Mouse (Mus musculus) CD4-positive, CD25-positive, alpha-beta regulatory T cell, adult 2 months (primary cell): ENCODE data around the gene Prpf4b.
"Not testable (repeated sequence)": the region's sequence is repeated elsewhere in the genome, so short reads cannot be mapped to it uniquely, and the experiment has no call there.

Experiments used
- DNase-seq: peaks from one replicate; pipeline ENCODE4 v3.0.0-alpha.2; 2012; ENCODE audit warnings: low read depth, low spot score

Prpf4b gene

DNA sequence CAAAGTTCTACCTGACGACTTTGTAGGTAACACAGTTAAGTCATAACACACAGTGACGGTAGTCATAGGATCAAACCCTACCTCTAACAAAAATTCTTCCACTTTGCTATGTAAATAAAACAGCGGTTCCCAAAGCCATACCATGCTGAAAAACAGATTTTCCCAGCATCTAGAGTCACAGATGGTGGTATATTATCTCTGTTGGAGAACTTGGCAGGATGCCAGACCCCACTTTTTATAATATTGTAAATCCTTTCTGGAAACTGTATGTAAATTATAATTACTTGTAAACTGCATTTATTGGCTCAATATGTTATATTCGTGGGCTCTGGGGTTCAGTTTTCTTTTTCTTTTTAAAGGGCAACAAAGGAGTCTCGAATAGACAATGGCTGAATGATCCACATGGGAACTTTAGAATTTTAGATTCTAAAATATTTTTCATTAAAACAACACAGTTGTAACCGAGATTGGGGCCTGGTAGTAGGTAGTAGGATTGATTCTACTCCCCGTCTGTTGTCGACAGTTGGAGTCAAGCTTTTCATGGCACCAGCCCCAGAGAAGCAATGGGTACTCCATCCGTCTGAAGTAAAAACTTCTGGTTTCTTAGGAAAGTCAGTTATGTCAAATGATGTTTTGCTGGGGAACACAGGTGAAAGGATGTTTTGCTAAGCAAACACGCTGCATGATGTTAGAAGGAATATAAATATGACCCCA lies 60.0 kb downstream of the Prpf4b start:
- DNase-seq: no peak

DNA sequence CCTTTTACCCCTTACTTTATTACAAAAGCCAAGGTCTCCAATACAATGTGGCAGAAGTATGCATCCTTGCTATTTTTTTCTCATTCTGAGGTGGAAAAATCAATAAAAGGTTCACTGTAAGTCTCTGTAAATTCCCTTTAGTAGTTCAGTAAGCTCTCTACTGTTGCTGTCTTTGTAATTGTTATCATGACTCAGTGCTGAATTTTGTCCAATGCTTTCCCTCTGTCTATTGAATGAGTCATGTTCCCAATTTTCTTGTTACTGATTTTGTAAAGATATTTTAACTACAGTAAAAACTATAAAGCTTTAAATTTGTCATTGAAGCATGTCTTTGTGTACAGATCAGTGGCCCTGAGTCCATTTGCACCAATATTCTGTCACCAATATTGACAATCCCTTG lies 67.3 kb downstream of the Prpf4b start:
- DNase-seq: no peak

- not testable (repeated sequence) for DNase-seq
These were observed 76.3 kb downstream of the Prpf4b start for GRCm38 (mm10) chr13:34951437-34951836.
